Mouse (Mus musculus) megakaryocyte, embryonic 14.5 days (primary cell): ENCODE results near the gene Ak4. TPM values are rescaled to one million over a fixed set of nuclear protein-coding genes. Genes with fewer than 3 reads are reported as not detected.
A peak's percentile ranks its signal among the peaks of the same experiment; 100 is the strongest.

Source experiments
- H3K27me3 ChIP-seq: replicated peaks from 2 replicates; pipeline ENCODE3; 2012; ENCODE audit warnings: inconsistent platforms
- H3K36me3 ChIP-seq: replicated peaks from 2 replicates; pipeline ENCODE3; 2012; ENCODE audit warnings: low read length, inconsistent platforms, mixed read lengths
- H3K4me1 ChIP-seq: 2 replicates; pipeline ENCODE4 v1.6.1; 2012; ENCODE audit warnings: inconsistent platforms
- H3K4me3 ChIP-seq: replicated peaks from 2 replicates; pipeline ENCODE3; 2012; ENCODE audit warnings: moderate library complexity, mild to moderate bottlenecking, inconsistent platforms
- H3K9me3 ChIP-seq: 2 replicates; pipeline ENCODE4 v1.6.1; 2012; ENCODE audit warnings: inconsistent platforms
- FLI1 ChIP-seq: IDR thresholded peaks from 2 replicates; pipeline ENCODE4 v1.6.1; 2012; ENCODE audit warnings: low read length, inconsistent platforms, mixed read lengths
- GATA1 ChIP-seq: IDR thresholded peaks from 3 replicates; pipeline ENCODE4 v1.6.1; 2012; ENCODE audit warnings: mixed read lengths, low read length, inconsistent platforms, borderline replicate concordance
- polyA plus RNA-seq: library from polyadenylated mRNA; stranded (reverse); fragments of >175 nt; gene quantifications from 2 replicates; pipeline ENCODE4 v1.2.3, GENCODE M21; 2012; ENCODE audit warnings: low replicate concordance; ENCODE audit not compliant: insufficient read depth

The Ak4 gene
- polyA plus RNA-seq, 1 experiment, result 14.3 TPM

- no peaks in the 10 kb centered on the region for H3K36me3 ChIP-seq
- H3K4me1 ChIP-seq, result peaks cover 21% of the 10 kb centered on the region
- H3K27me3 ChIP-seq, result peaks cover 7% of the 10 kb centered on the region
- peak overlapping the region; percentile 87 for H3K4me3 ChIP-seq
- H3K9me3 ChIP-seq, result peaks cover 12% of the 10 kb centered on the region; the same call in 1 of the 2 replicates
- TF ChIP-seq FLI1 (no peak), GATA1 (no peak)
Observed at GRCm38 (mm10) chr4:101507571-101508422, 88.7 kb downstream of the Ak4 start.

- Histone ChIP-seq H3K4me3 (peak overlapping the region; percentile 90), H3K9me3 (peaks cover 12% of the 10 kb centered on the region; the same call in 1 of the 2 replicates), H3K27me3 (peaks cover 5% of the 10 kb centered on the region), H3K4me1 (peaks cover 21% of the 10 kb centered on the region), H3K36me3 (no peaks in the 10 kb centered on the region)
- TF ChIP-seq GATA1 (no peak), FLI1 (no peak)
Observed at GRCm38 (mm10) chr4:101508431-101508830, 89.4 kb downstream of the Ak4 start.

GRCm38 (mm10) chr4:101508851-101509577 lies 89.9 kb downstream of the Ak4 start:
- H3K9me3 ChIP-seq, result peaks cover 12% of the 10 kb centered on the region; the same call in 1 of the 2 replicates
- H3K27me3 ChIP-seq, result peaks cover 5% of the 10 kb centered on the region
- peaks cover 21% of the 10 kb centered on the region for H3K4me1 ChIP-seq
- TF ChIP-seq FLI1 (no peak), GATA1 (no peak)
- H3K4me3 ChIP-seq, result peak overlapping the region; percentile 90
- H3K36me3 ChIP-seq, result no peaks in the 10 kb centered on the region

- Histone ChIP-seq H3K27me3 (peaks cover 5% of the 10 kb centered on the region), H3K4me1 (peaks cover 21% of the 10 kb centered on the region), H3K4me3 (peak overlapping the region; percentile 43), H3K36me3 (no peaks in the 10 kb centered on the region), H3K9me3 (peaks cover 12% of the 10 kb centered on the region; the same call in 1 of the 2 replicates)
- no peak for TF ChIP-seq GATA1
- no peak for TF ChIP-seq FLI1
Observed at GRCm38 (mm10) chr4:101510111-101510903, 91.2 kb downstream of the Ak4 start.

GRCm38 (mm10) chr4:101510904-101511210 lies 91.8 kb downstream of the Ak4 start:
- Histone ChIP-seq H3K27me3 (peaks cover 5% of the 10 kb centered on the region), H3K36me3 (no peaks in the 10 kb centered on the region), H3K9me3 (peaks cover 12% of the 10 kb centered on the region; the same call in 1 of the 2 replicates), H3K4me3 (no peak overlapping the region), H3K4me1 (peaks cover 21% of the 10 kb centered on the region)
- no peak for TF ChIP-seq GATA1

GRCm38 (mm10) chr4:101511768-101512521 lies 92.9 kb downstream of the Ak4 start:
- H3K27me3 ChIP-seq, result peaks cover 5% of the 10 kb centered on the region
- H3K36me3 ChIP-seq, result no peaks in the 10 kb centered on the region
- peaks cover 9% of the 10 kb centered on the region; the same call in 1 of the 2 replicates for H3K9me3 ChIP-seq
- no peak overlapping the region for H3K4me3 ChIP-seq
- TF ChIP-seq GATA1, result no peak
- TF ChIP-seq FLI1, result no peak
- peaks cover 21% of the 10 kb centered on the region for H3K4me1 ChIP-seq

- Histone ChIP-seq H3K27me3 (peaks cover 2% of the 10 kb centered on the region), H3K9me3 (no peaks in the 10 kb centered on the region), H3K4me3 (no peak overlapping the region), H3K4me1 (peaks cover 16% of the 10 kb centered on the region), H3K36me3 (no peaks in the 10 kb centered on the region)
- TF ChIP-seq GATA1 (no peak), FLI1 (no peak)
Observed at GRCm38 (mm10) chr4:101513251-101513650, 94.2 kb downstream of the Ak4 start.

- Histone ChIP-seq H3K9me3 (no peaks in the 10 kb centered on the region), H3K4me1 (peaks cover 4% of the 10 kb centered on the region), H3K27me3 (no peaks in the 10 kb centered on the region), H3K4me3 (no peak overlapping the region), H3K36me3 (no peaks in the 10 kb centered on the region)
- TF ChIP-seq GATA1 (no peak), FLI1 (no peak)
Observed at GRCm38 (mm10) chr4:101515853-101516252, 96.8 kb downstream of the Ak4 start.

Other genes with a start within 250 kb of the Ak4 start
- 60.1 and 80.6 TPM in 2 replicates for gene Jak1, start 154.0 kb upstream of the Ak4 start, polyA plus RNA-seq
- 0.02 TPM in 1 of 2 replicates, not detected in the other for gene Dnajc6, start 77.4 kb downstream of the Ak4 start, polyA plus RNA-seq
- 4.6 TPM in 1 of 2 replicates, not detected in the other for gene Leprot, start 228.4 kb downstream of the Ak4 start, polyA plus RNA-seq